Mouse (Mus musculus): ENCODE results near the gene Tango2. TPM values are rescaled to one million over a fixed set of nuclear protein-coding genes. Genes with fewer than 3 reads are reported as not detected.
"Not testable (repeated sequence)": the region's sequence is repeated elsewhere in the genome, so short reads cannot be mapped to it uniquely, and the experiment has no call there.

Tango2 gene
- total RNA-seq, 2 experiments from 2014 or later, result 152 to 177 TPM

DNA sequence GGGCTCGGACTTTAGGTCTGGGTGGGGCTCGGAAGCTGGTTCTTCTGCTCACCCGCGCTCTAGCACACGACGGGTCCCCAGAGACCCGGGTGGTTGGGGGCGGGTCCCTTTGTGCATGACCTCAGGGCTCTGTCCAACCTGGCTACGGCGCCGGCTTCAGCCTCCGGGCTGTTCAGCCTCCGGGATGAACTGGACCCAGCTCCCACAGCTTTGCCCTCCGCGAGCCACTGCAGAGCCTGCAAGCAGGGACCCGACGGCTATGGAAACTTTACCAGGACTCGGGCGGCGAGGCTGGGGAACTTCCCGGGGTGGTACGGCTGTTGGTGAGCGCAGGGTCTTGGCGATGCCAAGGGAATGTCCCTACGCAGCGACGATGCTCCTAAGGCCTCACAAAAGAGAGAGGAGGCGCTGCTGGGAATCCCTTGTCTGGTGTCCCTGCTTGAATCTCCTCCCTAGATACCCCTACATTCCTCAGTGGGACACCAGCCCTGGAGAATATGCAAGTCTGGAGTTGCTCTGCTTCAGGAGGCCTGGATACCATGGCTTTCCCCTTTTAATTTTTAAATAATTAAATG, 785 bp upstream of the Tango2 start:
- peak; percentile 27 to 34 for DNase-seq
- intact Hi-C loops (cut with DNase I), result loop anchor here (5.0 to 10.0 kb wide), 4 partner anchors 44 to 526 kb away; partner anchors contain the start of genes Comt, Hira, Mrpl40 and Slc25a1

DNA sequence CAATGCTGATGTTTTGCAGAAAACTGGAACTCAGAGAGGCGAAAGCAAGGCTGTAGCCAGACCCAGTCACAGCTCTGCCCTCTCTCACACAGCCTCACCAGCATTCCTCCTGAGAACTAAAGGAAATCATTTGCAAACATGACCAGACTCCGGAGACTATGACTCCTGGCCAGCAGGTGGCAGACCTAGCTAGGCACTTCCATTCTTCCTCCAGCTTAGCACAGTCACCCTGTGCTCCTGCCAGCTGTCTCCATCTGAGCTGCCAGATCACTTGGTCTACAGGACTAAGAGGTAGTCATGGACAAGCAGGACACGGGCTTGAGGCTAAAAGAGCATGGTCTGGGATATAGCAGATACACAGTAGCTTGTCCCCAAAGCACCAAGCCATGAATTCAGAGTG, 2.7 kb downstream of the Tango2 start:
- DNase-seq, result peak; percentile 76 to 78
- intact Hi-C loops (cut with DNase I), result loop anchor here (1.0 to 10.0 kb wide), 6 partner anchors 47 to 530 kb away; partner anchors contain the start of genes Comt, Hira, Mrpl40 and Slc25a1

- peak; percentile 96 for DNase-seq
- intact Hi-C loops (cut with DNase I), result loop anchor here (2.0 to 10.0 kb wide), 3 partner anchors 63 to 531 kb away; partner anchors contain the start of genes Hira, Mrpl40 and Slc25a1
Observed at GRCm38 (mm10) chr16:18343778-18344177, 4.1 kb downstream of the Tango2 start.

DNA sequence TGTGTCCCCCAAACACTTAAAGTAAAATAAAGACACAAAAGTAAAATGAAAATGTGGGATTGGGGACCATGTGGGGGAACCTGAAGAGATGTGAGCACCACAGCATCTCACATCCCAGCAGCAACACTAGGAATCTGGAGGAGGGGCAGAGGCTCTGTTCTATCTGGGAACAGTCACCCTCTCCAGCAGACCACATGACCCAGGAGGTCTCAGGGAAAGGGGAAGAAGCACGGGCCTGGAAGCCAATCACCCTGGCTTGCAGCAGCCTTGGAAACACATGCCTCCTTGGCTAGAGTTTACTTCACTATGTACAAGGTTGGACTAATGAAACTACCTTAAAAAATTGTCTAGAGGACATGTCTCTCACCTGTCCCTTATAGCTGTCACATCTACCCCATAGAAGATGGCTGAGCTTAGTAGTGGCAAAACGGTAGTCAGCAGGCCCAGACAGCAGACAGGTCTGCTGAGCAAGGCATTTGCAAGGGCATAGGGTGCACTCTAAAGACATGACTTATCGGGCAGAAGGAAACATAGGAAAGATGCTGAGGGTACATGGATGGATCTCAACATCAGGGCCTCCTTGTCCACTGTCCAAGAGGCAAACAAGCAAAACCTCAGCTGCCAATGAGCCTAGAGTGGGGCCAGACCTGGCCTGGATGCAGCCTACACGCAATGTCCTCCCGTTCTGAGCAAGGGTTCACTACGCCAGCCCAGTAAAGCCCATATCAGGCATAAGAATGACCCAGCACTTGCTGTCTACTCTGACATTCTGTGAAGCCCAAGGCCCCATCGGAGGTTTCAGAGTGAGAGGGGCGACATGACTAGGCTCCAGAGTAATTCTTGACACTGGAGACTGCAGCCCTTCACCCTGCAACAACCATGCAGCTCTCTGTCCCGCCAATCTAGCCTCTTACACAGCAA, 5.0 kb downstream of the Tango2 start:
- intact Hi-C loops (cut with DNase I), result loop anchor here (10.0 kb wide), 2 partner anchors 418 to 532 kb away; partner anchors contain the start of genes Hira, Mrpl40 and Slc25a1
- DNase-seq, result peak; percentile 30 to 53

DNA sequence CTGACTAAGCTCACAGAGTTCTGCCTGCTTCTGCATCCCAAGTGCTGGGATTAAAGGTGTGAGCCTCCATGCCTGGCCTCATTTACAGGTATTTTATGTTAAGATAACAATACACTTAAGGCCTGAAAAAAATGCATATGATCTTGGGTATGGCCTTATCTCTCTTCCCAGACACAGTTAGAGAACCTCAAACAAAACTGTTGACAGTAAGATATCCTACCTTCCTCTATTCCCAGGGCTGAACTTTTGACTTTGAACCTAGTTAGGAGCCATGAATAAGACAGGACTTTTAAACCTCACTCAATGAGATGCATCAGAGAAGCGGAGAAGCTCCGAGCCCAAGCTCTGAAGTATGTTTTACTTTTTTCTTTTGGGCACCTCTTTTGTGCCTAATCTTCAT, 5.8 kb downstream of the Tango2 start:
- intact Hi-C loops (cut with DNase I), result loop anchor here (10.0 kb wide), 2 partner anchors 417 to 533 kb away; partner anchors contain the start of genes Hira, Mrpl40 and Slc25a1
- no peak for DNase-seq

GRCm38 (mm10) chr16:18341605-18342004, 6.3 kb downstream of the Tango2 start:
- intact Hi-C loops (cut with DNase I), result loop anchor here (10.0 kb wide), 2 partner anchors 417 to 533 kb away; partner anchors contain the start of genes Hira, Mrpl40 and Slc25a1
- no peak for DNase-seq

DNA sequence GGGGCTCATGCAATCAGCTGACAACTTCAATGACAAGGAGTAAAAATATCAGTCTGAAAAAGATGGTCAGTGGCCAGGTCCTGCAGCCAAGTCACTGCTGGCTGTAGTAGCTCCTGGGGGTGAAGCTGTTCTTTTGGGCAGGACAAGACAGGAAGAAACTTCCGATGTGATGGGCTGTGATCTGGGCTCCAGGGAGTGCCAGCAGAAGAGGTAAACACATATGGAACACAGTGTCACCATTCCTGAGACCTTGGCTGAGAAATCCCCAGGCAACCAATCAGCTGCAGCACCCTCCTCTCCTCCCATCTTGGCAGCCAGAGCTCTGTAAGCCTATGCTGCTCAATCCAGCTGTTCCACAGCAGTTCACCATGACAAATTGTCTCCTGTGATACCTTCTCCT, 8.0 kb downstream of the Tango2 start:
- intact Hi-C loops (cut with DNase I), result loop anchor here (10.0 kb wide), 2 partner anchors 415 to 535 kb away; partner anchors contain the start of genes Hira, Mrpl40 and Slc25a1
- peak; percentile 33 to 61 for DNase-seq

DNA sequence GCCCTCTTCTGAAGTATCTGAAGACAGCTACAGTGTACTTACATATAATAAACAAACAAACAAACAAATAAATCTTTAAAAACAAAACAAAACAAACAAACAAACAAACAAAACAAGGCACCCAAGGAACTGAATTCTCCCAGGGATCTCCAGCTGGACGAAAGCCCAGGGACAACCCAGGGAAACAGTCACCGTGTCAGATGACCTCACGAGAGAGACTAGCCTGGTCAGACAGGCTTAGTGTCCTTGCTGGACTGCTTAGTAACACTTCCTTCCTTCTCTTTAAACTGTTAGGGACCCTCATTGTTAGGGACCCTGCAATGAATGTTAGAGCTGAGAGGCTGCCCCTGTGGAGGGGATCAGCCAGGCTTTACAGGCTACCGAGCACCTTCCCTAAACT, 10.6 kb downstream of the Tango2 start:
- intact Hi-C loops (cut with DNase I), result no loop called here
- DNase-seq, result no peak

DNA sequence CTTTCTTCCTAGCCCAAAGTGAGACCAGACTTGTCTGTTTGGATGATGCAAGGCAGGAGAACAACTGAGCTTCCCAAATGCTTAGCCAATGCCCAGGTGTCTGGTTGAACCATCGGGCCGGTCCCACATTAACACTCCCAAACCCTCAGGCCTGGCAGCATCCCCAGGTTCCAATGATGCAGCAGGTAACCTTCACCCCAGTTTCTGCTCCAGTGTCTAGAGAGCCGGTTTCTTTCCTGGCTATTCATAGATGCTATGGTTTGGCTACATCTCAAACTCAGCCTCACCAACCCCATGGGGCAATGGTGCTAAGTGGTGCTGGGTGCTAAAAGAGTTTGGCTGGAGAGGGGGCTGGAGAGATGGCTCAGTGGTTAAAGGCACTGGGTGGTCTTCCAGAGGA, 11.9 kb downstream of the Tango2 start:
- peak in 1 of 2 experiments; percentile 31 for DNase-seq
- intact Hi-C loops (cut with DNase I), result no loop called here

GRCm38 (mm10) chr16:18333976-18334375, 13.9 kb downstream of the Tango2 start:
- intact Hi-C loops (cut with DNase I), result no loop called here

DNA sequence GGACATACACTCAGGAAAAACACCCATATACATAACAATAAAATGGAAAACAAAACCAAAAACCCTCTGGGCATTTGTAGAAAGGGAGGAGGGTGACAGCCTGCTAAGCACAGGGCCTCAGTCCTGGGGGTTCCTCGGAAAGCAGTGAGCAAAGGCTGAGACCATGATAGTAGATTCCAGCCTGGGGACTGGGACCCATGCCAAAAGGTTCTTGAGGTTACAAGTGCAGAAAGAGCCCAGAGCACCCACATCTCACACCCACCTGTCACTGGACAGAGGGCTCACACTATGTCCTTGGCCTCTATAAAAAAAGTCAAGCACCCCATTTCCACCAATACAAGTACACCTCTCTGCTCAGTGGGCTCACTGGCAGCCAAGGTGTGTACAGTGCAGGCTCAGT, 19.4 kb downstream of the Tango2 start:
- intact Hi-C loops (cut with DNase I), result no loop called here
- no peak for DNase-seq

More at GRCm38 (mm10) chr16:18333976-18334375, 13.9 kb downstream of the Tango2 start:
- DNase-seq, result peak; percentile 45 to 50

GRCm38 (mm10) chr16:18327936-18328335, 20.0 kb downstream of the Tango2 start:
- no peak for DNase-seq
- intact Hi-C loops (cut with DNase I), result no loop called here

- DNase-seq, result no peak
- intact Hi-C loops (cut with DNase I), result no loop called here
Observed at GRCm38 (mm10) chr16:18325741-18326140, 22.2 kb downstream of the Tango2 start.

- no peak for DNase-seq
- intact Hi-C loops (cut with DNase I), result no loop called here
Observed at GRCm38 (mm10) chr16:18324031-18324430, 23.9 kb downstream of the Tango2 start.

DNA sequence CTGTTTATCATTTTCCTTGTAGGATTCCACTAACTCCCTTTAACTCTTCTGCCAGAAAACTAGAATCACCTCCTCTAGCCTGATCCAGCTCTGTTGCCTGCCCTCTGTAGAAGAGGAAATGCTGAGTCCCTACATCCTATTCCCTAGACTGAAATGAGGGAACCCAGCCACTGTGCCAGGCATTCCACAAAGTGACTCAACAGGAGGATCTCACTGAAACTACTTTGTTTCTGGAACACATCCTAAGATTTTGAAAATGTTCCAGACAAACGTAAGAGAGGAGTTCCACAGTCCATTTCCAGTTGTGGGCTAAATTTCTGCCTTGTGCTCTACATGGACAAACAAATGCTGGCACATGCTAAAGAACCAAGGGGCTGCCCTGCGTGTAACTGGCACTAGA, 24.4 kb downstream of the Tango2 start:
- no peak for DNase-seq
- intact Hi-C loops (cut with DNase I), result no loop called here

DNA sequence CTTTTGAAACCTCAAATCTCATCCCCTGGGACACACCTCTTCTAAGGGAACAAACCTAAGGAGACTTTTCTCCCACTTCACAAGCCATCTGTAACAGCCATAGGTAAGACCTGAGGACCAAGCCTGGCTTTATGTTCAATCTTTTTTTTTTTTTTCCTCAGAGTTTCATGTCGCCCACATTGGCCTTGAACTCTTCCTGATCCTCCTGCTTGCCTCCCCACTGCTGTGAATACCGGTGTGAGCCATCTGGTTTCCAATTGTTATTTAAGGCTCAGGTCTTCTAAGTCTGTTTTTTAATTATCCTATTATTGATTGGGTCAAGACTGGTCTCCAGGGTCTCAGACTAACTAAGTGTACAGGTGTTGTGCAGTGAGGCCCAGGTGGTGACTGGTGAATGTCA, 26.5 kb downstream of the Tango2 start:
- intact Hi-C loops (cut with DNase I), result no loop called here
- DNase-seq, result no peak

DNA sequence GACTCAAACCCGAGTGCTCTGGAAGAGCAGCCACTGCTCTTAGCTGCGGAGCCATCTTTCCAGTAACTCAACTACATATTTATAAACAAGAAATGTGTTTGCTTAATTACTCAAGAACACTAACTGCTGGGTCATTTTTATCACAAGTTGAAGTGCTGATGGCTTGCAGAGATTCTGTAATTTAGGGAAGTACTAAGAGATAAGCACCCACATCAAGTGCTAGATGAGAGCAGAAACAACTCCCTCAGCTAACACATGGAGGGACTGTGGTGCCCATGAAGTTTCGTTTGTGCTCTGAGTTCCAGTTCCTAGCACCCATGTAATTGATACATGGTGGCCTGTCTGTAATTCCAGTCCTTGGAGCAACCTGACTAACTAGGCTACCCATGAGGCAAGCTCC, 28.9 kb downstream of the Tango2 start:
- no peak for DNase-seq
- intact Hi-C loops (cut with DNase I), result no loop called here

DNA sequence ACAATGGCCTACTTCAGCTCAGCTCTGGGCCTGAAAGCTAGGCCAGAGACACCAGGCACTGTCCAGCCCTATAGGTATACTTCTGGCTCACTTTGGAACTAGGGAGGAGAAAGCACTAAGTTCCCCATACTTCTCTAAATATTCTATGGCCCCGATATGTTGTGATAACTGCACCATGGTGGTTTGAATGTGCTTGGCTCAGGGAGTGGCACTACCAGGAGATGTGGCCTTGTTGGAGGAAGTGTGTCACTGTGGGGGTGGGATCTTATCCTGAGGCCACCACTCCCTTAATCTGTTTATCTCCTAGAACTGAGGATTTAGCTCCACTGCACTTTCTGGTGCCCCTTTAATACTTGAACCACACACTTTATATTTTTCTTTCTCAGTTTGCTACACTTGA, 39.7 kb downstream of the Tango2 start:
- intact Hi-C loops (cut with DNase I), result no loop called here
- DNase-seq, result no peak

DNA sequence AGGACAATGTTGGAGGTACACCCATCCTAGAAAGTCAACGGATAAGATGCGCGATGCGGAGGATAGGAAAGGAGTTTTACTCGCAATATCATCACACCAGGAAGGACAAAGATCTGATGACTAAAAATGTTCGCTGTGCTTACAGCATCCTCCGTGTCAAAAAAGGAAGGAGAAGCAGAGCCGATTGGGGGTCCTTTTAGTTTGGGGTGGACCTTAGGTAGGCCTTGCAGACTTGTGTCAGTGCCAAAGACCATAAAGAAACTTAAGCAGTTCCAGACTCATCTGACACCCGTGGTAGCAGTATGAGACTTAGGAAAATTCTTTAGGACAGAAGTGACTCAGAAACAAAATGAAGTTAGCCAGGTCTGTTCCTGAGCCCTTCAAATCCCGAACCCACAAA, 58.3 kb downstream of the Tango2 start:
- intact Hi-C loops (cut with DNase I), result loop anchor here (2.0 kb wide), 1 partner anchor 41 kb away; the partner anchor contains the start of genes Ranbp1 and Trmt2a
- not testable (repeated sequence) for DNase-seq

GRCm38 (mm10) chr16:18289067-18289588, 58.8 kb downstream of the Tango2 start, which contains the start of gene Dgcr8:
Gene Dgcr8, minus strand, starts transcription at chr16:18289246.
- DNase-seq, result peak; percentile 96 to 97
- intact Hi-C loops (cut with DNase I), result loop anchor here (2.0 kb wide), 1 partner anchor 40 kb away; the partner anchor contains the start of genes Ranbp1 and Trmt2a
